Mouse (Mus musculus): Measurements from ENCODE around the gene Itpkb.
A peak's percentile ranks its signal among the peaks of the same experiment; 100 is the strongest.
"Not testable (repeated sequence)": the region's sequence is repeated elsewhere in the genome, so short reads cannot be mapped to it uniquely, and the experiment has no call there.

Itpkb gene

DNA sequence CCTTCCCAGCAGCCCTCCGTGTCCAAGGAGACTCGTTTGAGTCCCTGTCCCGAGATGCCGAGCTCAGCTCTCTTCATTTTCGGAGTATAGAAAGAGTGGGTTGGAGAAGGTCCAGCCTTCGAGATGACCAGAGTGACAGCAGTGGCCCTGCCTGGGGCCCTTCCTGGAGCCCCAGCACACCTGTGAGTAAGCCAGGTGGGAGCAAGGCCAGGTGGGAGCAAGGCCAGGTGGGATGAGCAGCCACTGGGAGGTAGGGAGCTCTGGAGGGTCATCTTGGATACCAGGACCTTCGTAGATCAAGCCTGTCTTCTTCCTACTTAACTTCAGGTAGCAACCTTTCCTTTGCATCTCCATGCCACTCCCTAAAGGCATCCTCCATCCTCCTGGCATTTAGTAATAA is 37.8 kb downstream of the Itpkb start:
- DNase-seq (ENCODE audit: low spot score), result no peak

DNA sequence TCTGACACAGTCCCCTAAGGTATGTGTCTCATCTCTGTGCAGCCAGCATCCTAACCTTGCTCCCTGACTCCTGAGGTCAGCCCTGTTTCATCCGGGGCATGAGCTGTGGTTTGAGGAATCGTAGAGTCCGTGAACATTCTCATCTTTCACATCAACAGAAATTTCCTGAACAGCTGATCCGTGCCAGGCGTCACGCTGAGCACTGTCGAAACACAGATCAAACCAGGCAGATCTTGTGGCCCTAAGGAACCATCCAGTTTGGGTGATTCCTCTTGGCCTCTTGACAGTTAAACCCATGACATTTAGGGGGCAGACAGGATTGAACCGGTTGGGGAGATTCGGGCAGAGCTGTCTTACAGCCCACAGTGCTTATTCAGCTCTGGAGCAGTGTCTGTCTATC is 38.4 kb downstream of the Itpkb start:
- no peak for DNase-seq (ENCODE audit: low spot score)

DNA sequence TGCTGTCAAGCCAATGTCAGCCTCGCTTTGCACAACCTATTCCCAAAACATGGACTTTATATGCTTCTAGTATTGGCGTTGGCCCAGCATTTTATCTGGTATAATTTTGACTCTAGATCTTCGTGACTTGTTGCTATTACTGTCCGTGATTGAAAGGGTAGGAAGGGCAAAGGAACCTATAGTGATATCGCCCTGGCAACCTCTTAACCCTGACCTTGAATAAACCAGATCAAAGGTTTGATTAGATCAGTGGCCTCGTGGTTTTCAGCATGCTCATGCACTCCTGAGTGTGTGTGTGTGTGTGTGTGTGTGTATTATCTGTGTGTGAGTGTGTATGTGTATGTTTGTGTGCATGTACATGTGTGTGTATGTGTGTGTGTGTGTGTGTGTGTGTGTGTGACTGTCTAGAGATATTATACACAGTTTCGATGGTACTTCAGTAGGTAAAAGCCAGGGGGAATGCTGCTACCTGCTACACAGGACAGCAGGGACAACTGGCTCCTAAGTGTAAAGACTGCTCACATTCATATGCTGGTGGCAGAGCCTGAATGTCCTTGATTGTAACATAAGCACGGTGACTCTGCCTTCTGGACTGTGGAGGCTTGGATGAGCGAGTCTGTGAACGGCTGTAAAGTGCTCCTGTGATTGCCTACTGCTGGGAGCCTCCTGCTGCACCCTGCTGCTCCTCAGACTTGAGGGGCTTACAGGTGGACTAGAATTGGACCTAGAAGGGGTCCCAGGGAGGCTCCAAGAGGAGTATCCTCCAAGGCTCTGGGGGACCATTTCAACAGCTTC is 40.8 kb downstream of the Itpkb start:
- no peak for DNase-seq (ENCODE audit: low spot score)

DNA sequence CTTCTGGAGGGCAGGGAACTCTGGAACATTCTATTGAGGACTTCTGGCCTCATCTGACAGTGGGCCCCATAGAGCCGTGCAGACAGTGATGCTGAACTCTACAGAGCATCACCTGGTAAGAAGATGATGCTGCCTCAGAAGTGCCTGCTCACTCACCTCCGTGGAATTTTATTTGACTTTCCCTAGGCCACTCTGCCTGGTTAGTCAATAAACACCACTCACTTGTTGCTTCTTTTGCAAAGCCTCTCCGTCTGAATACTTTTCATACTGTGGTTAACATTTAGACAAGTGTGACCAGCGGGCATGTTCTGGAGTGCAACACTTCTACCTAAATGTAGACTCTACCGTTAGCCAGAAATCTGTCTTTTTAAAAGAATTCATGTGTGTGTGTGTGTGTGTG is 42.0 kb downstream of the Itpkb start:
- DNase-seq (ENCODE audit: low spot score), result not testable (repeated sequence)

DNA sequence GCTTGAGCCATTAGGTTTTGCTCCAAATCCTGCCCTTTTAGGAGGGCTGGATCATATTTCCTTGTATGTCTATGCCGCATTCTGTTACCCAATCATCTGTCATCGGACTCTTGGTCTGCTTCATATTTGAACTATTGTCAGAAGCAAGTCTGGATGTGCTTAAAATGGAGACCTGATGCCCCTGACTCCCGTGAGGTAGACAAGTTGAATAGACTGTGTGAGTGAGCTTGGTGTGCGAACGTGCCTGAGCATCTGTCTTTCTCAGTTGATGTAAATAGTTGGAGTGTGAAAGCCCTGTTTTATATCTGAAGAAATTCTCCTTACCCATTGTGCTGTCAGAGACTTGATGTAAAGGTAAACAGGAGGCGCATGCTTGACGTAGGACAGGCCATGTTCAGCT is 46.3 kb downstream of the Itpkb start:
- no peak for DNase-seq (ENCODE audit: low spot score)

DNA sequence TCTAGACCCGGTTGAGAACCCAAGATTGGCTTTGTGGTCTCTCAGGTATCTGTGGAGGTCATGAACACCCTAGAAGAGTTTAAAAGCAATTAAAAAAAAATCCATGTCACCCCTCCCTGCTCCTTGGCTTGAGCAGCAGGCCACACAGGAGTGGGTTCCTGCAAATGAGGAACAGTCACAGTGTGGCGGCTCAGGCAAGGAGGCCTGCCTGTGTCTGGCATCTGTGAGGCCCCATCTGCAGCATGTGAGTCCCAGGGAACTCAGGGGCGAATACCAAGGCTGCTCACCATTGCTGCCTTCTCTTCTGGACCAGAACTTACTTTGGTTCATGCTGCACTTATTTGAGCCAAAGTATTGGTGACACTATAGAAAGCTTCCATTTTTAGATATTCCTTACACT is 49.3 kb downstream of the Itpkb start:
- no peak for DNase-seq (ENCODE audit: low spot score)

DNA sequence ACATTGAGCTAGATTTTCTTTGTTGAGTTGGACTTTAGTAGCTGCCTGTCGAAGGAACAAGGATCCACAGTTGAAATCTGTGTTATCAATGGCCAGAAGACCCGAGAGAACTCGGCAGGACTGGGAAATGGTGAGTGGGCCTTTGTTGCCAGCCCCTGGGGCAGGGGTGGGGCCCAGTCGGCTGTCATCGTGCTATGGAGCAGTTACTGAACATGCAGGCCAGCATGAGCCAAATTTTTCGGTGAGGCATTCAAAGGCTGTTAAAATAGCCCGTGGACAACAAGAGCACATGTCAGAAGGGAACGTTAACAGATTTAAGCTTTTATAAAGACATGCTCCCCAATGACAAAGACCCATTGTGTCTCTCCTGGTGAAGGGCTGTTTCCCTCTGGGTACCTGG is 52.1 kb downstream of the Itpkb start:
- no peak for DNase-seq (ENCODE audit: low spot score)

DNA sequence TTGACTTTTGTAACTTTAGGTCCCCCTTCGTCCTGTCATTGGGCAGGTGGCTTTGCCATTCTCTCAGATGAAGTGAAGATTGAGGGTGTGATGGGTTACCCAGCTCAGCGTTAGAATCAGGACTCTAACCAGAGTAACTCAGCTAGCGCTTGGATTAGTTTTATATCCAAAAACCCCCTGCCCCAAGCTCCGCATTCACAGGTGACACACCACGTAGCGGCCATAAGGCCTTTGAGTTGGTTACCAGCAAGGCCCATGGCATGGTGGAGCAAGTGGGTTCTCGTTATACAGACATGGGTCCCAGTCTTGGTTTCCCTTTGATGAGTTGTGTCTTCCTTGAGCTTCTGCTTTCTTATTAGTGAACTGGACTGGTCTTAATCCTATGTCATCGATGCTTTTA is 53.6 kb downstream of the Itpkb start:
- no peak for DNase-seq (ENCODE audit: low spot score)

DNA sequence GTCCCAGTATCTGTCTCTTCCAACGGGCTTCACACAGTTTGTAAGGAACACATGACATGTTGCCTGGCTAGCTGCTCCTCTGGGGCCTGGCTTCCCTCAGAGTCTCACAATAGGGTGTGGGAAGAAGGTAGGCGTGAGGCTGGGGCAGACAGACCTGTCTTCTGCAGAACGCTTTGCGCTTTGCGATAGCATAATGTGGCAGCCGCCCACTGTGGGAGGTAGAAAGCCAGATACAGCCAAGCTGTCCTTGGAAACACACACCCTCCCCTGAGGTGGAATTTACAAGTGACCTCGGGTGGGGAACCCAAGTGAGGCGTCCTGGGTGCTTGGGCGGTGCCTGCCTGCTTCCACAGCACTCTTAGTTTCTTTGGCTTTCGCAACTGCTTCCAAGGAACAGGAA is 54.2 kb downstream of the Itpkb start:
- DNase-seq (ENCODE audit: low spot score), result no peak

DNA sequence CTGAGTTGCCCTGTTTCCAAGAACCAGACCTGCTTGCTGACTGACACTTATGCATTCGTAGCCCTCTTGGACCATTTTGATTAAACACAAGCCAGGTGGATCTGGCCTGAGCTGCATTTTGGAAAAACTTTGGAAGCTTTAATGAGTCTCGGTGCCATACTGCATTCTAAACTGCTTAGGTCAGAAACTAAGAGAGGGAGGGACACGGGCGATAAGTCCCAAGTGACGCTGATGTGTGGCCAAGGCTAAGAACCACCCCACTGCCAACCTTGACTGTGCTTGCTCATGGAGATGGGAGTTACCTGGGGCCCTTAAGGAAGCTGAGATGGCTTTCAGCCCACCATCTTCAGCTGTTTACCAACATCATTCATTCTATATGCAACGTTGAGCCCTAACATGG is 55.0 kb downstream of the Itpkb start:
- DNase-seq (ENCODE audit: low spot score), result no peak

DNA sequence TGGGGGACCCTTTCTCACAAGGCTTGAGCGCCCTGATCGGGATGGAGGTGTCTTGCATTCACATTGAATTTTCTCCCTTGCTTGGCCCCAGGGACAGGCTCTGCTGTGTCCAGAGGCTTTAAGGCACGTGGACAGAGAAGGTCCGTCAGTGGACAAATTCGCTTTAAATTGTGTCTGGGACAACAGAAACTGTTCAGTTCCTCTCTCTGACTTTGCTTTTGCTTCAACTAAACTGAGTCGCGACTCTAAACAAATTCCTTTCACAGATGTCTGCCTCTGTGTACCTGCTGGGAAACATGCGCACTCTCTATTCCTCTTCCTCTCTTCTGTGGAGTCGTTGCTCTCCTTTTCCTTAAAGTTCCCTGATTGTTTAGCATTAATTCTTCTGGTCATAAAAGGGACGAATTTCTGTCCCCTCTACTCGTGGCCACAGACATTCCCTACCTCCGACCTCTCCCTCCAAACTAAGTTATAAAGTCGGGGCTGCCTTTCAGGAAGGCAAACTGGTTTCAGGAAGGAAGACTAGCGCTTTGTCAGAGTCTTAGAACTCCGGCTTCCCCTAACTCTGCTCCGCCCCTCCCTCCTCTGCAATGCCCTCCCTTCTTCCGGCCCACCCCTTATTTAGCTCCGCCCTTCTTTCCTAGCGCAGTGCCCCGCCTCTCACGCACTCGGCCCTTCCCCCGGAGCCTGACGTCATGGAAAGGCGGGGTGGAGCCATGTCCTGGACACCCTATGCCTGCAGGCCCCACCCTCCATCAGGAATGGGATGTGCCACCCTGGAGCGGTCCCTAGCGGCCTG is 56.9 kb downstream of the Itpkb start:
- DNase-seq (ENCODE audit: low spot score), result peak; percentile 99

DNA sequence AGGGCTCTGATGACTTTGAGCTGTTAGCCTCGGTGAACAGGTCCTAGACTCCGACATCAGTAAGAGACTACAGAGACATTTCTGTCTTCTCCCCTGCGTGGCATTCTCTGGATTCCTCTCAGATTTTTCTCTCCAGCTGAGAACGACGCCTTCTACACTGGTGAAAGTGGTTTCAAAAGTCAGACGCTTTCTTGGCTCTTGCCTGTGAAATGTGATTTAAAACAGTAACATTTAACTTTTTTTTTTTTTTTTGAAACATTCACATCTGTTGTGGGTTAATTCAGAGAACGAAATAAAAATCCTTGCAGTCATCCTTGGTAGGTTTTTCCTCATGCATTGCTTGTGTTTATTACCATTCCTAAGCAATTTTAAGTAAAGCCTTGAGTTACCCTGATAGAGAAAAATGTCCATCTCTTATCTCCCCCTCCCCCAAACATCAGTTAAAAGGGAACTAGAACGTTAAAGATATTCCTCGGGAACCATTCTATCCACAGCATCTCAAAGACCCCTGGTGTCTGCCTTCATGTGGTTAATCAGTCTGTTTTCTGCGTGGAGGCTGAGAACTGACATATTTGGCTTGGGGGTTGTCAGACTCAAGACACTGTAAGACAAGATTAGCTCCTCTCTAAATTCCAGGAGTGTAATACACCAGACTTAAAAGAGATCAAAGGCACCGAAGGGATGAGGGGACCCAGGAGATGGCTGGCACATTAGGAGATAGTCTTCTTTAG is 57.6 kb downstream of the Itpkb start:
- DNase-seq (ENCODE audit: low spot score), result no peak

DNA sequence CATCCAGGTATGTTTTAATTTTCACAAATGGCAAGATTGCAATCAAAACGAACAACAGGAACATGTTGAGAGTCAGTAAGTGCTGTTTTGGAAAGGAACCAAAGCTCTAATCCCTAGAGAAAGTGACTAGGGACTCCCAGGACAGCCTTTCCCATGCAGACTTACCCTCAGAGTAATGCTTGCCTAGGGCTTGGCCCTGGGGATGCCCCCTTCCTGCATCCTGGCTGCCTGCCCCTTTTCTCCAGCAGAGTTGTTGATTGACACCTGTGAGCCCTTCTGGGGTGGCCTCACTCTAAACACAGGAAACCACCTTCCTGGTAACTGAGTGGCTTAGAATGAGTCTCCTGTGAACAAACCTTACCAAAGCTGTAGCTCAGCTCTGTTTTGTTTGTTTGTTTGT is 58.2 kb downstream of the Itpkb start:
- no peak for DNase-seq (ENCODE audit: low spot score)

DNA sequence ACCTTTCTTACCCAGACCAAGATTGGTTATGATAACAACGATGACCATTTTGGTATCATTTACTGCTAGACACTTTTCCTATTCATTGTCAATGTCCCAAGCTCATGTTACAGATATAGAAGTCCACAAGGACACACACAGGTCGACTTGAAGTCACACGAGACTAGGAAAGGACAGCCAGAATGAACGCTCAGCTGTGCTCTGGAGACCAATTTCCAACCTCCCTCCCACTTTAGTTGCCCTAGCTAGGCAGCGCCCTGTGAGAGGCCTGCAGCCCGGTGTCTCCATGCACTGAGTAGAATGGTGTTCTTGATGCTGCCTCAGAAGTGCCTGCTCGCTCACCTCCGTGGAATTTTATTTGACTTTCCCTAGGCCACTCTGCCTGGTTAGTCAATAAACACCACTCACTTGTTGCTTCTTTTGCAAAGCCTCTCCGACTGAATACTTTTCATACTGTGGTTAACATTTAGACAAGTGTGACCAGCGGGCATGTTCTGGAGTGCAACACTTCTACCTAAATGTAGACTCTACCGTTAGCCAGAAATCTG is 59.0 kb downstream of the Itpkb start:
- DNase-seq (ENCODE audit: low spot score), result not testable (repeated sequence)

DNA sequence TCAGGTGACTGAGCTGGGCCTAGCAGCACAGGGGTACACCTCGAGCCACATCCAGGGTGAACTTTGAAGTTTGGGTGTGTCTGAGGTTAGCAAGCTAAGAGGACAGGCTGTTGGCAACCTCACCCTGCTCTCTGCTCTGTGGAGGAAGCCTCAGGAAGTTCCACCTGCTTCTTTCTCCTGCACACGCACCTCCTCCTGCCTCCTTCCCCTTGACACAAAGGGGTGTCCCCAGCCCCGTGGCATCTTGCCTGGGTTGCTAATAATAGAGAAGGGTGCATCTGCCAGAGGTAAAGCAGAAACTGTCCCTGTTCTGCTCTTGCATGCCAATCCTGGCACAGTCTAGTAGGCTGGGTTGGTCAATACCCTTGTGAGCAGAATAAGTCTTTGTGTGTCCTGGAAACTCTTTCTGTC is 60.0 kb downstream of the Itpkb start:
- no peak for DNase-seq (ENCODE audit: low spot score)

DNA sequence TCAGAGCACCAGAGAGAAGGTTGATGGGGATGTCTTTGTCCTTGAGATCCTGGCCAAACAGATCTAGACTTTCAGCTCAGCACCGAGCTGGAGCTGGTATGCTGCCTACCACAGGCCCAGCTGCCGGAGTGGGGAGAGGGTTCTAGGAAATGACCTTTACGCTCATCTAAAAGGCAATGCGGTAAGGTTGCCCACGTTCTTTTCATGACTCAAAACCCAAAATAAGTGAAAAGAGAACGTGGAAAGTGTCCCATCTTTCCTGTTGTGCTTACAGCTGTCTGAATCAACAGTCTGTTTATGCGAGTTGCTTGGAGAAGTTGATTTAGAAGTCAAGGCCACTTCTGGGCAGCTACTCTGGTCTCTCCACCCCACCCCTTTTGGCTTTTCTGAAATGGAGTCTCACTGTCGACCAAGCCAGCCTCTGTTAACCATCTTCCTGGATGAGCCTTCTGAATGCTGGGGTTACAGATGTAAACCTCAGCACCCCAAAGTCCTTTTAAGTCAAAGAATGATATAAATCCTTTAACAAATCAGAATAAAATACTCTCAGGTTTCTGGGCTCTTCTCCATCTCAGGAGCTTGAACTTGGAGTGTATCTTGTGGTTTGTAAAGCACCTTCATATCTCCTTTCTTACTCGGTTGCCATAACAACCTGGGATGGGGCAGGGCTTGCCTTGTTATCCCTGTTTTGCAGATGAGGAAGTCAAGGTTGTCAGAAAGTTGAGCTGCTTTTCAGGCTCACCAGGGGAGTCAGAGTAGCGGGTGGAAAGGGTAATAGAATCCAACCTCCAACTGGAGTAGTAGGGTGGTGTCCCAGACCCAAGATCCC is 60.7 kb downstream of the Itpkb start:
- no peak for DNase-seq (ENCODE audit: low spot score)

DNA sequence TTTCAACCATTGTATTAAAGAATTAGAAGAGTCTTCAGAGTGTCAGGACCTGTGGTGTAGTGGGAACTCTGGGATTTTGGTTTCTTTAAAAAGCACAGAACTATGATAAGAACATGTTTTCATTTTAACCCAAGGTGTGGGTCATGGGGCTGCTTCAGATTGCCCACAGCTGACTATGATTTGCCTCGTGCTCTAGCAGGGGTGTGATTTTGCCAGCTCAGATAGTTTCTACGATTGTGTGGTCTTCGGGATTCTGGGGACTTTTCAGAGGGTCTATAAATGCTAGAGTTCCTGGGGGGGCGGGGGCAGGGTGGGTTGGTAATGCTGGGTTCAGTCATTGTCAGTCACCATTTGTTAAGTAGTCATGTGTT is 61.3 kb downstream of the Itpkb start:
- DNase-seq (ENCODE audit: low spot score), result no peak

DNA sequence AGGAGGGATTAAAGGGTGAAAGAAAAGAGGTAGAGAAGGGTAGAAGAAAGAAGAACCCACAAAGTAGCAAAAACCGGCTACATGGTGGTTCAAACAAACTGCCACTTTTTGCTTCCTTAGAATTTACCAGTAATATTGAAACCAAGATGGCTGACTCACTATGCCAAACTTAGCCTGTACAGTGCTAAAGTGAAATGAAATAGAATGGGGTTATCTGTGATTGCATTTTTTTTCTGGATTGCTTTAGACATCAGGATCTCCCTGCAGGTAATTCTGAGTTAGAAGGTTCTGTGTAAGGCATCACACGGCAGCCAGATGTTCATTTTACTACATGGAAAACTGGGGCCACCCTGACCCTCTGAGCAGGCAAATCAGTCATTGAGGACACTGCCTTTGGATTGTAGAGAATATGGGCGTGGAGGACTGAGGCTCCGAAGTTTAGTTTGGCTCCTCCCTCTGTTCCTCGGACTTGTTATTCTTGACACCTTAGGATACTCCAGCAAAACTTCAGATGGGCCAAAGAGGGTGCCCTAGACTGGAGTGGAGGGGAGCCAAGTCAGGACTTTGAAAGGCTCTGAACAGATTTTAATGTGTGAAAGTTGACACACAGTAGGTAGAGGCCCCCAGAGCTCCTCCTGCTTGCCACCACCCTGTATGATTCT is 62.0 kb downstream of the Itpkb start:
- DNase-seq (ENCODE audit: low spot score), result no peak

DNA sequence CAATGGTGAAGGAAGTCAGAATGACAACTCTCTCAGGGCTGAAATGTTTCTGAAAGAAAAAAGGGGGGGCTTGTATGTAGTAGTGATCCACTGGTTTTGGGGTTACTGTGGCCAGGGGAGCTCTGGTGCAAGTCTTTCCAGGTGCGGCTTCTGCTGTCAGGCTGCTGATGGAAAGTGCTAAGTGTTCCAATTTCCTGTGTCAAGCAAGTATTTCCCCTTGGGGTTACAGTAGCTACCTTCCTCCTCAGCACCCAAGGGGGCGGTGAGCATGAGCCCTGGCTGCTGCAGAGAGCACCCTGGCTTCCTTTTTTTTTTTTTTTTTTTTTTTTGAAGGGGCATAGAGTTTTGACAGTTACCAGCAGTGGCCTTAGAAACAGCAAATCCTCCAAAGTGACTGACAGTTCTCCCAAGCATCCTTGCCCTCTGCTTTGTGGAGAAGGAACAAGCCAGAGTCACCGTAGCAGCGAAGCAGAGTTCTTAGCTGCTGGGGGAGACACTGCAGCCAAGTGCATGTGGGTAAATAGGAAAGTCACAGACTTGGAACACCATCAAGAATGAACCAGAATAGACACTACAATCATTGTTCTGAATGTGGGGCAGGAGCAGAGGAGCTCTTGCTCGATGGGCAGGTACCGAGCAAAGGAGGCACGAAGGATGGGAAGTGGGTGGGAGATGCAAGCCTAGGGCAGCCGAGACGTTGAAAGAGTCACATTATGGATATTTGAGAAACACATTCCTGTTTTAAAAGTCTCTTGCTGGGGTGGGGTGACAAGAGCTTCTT is 62.9 kb downstream of the Itpkb start:
- no peak for DNase-seq (ENCODE audit: low spot score)

DNA sequence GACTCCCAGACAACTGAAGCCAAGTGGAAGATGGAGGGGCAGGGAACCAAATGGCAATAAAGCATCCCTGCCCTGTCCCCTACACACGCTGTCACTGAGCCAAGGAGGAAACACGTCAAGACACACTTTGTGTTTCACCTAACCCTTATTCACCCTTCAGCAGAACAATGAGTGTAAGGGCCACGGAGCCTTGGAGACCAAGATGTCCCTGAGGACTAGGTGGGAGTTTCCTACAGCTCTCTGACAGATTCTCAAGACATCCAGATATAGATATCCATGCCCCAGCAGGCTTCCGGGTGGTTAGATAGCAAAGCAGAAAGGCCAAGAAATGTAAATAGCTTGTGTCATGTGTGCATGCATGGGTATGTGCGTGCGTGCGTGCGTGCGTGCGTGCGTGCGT is 63.6 kb downstream of the Itpkb start:
- no peak for DNase-seq (ENCODE audit: low spot score)
